Mouse (Mus musculus) lung, postnatal 25 days (tissue): ENCODE results near the gene Hist1h4h.

Source experiments
- DNase-seq: peaks from one replicate; pipeline ENCODE4 v3.0.0; 2022; ENCODE audit warnings: low spot score

The Hist1h4h gene

DNA sequence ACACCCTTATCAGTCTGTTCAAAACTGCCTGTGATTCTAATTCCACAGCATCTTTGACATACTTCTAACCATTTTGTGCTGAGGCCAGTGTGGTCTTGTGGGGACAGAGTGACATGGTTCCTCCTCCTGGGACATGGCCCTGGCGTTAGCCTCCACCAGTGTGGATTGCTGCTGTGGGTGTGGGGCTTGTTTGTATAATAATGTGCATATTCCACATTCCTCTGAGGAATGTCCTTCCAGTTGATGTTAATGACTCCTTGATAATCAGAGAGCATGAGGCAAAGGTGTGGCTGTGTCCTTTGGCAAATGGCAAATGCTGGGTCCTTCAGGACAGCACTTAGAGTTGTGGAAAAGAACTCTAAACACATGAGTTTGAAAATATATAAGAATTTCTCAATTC is 17.3 kb upstream of the Hist1h4h start:
- no peak for DNase-seq

DNA sequence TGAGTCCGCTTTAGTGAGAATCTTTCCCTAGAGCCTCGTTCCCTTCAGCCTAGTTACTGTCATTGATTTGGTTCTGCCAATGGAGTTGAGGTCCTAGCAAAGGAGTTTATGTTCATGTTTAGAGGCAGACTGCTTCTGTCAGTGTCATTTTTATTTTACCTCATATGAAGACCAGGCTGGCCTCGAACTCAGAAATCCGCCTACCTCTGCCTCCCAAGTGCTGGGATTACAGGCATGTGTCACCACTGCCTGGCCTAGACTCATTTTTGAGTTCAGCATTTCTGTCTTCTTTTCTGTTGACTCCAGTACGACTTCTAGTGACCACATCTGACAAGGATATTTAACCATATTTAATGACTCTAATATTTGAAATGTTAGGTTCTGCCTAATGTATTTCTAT is 15.6 kb upstream of the Hist1h4h start:
- no peak for DNase-seq

DNA sequence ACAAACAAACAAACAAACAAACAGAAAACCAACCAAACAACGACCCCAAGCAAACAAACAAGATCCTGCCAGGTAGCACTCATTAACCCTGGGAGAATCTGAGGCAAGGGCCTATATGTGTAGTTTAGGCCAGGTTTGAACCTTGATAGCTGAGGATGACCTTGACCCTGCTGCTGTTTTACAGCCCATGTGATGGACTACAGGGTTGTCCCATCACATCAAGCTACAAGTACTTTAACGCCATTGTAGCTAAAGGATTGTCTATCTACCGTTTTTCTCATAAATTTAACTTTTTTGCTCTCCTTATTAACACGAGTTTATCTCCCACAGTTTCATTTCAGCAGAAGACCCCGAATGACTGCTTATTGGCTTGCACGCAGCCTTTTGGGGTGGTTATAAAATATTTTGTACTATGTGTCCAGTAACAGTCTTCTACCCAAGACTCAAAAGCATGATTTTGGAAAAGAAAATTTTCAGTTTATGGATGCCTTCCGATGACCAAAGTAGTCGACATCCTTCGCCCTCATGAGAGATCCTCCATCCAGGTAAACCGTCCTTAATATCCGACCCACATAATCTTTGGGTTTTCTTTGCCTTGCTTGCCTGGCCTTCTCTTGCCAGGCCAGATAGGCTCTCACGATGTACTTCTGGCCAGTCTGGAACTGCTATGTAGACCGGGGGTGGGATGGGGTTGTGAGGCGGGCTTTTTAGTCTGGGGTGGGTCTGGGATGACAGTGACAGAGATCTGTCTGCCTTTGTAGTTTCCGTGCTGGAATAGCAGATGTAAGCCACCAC is 14.8 kb upstream of the Hist1h4h start:
- no peak for DNase-seq

DNA sequence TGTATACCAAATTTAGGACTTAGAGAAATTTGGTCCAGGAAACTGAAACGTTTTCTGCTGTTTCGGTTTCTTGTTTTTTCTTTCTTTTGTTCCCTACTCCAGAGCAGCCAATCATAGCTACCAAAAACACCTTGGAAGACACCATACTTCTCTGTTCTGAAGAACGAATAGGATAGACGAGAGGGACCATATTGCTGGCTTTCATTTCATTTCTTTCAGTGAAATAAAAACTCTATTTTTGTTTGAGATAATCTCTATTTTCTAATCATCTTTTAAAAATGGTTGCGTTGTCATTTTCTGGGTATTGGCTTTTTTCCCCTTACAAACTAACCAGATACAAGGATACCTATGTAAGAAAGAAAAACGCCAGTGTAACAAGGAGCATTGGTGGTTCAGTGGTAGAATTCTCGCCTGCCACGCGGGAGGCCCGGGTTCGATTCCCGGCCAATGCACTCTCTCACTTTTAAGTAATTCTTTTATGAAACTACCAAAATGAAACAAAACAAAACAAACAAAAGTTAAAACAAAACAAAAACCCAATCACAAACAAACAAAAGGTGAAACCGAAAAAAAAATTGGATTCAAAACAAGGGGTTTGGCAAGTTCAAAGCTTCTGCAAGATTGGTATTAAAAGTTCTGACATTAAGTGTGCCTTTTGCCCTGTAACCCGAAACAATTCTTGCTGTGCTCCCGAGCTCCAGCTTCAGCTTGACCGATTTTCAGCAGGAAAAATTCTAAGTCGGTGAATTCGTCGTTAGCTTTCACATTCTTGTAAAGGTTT is 13.8 kb upstream of the Hist1h4h start:
- DNase-seq, result peak; percentile 59

DNA sequence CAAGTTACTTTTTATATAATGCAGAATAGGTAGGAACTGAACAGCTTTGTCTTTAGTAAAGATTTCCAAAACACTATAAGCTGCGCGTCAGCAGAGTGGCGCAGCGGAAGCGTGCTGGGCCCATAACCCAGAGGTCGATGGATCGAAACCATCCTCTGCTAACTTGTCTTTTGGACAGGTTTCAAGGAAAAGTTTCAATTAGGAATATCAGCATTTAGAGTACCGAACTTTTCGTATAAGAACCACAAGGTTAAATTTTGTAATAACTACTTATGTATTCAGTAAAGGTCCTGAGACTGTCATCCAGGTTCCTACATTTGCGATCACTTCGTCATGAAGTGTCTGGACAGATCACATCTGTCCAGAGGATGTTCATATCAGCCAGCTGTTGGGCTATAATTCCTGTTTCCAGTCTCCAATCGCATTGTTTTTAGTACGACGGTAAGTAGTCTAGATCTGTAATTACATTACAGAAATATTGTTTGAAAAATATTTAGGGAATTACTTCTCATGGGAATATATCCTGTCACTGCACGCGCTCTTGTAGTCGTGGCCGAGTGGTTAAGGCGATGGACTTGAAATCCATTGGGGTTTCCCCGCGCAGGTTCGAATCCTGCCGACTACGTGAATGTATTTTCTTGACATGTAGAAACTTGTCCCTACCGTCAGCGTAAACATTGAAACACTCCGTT is 13.1 kb upstream of the Hist1h4h start:
- DNase-seq, result peak; percentile 89

DNA sequence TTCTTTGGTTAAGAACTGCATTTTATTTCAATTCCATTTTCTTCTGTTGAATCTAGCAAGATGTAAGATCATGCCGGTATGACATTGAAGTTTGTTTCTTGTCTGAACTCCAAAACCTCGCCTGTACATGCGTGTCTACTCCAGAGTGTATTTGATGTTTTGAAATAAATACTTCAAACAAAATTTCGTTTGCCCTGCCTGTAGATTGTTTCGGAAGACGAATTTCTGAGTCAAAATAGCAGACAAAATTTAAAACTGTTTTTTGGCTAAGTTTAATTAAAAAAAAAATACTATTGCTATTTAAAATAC is 12.6 kb upstream of the Hist1h4h start:
- DNase-seq, result no peak

DNA sequence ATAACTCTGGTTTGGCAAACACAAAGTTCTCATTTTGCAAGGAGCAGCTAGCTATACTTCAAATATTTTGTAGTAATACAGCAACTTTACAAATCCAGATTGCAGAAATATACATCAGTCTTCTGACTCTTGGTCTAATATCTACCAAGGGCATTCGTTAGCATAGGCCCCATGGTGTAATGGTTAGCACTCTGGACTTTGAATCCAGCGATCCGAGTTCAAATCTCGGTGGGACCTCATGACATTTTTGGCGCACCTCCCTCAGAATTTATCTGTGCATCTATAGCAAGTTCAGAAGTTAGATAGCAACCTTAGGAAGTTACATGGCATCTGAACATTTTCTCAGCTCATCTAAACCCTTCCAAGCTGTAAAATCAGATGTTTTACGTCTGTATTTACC is 12.0 kb upstream of the Hist1h4h start:
- DNase-seq, result peak; percentile 86

DNA sequence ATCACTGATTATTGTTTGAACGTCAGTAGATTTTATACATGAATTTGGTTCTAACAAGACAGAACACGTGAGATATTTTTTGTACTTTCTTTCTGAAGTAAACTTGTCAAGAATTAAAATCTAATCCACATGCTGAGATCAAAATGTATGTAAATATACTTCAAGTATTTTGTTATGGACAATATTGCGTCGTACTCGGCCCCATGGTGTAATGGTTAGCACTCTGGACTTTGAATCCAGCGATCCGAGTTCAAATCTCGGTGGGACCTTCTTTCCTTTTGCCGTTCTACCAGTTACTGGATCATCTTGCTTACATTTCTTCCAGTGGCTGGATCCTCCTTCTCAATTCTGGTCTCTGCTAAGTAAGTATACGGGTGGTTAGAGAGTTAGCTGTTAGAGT is 11.4 kb upstream of the Hist1h4h start:
- peak; percentile 84 for DNase-seq

DNA sequence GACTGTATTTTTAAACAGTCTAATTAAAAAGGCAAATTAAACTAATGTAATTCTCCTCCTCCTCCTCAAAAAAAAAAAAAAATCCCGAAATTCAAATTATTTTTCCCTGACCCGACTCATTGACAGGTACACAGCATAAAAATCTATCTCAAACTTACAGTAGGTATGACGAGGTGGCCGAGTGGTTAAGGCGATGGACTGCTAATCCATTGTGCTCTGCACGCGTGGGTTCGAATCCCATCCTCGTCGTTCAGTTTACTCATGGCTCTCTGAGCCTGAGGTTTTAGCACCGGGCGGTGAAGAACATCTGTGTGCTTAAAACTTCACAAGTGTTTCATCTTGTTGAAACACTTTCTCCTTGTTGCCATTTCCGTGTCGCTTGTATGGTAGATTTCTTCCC is 9.1 kb upstream of the Hist1h4h start:
- peak; percentile 82 for DNase-seq

DNA sequence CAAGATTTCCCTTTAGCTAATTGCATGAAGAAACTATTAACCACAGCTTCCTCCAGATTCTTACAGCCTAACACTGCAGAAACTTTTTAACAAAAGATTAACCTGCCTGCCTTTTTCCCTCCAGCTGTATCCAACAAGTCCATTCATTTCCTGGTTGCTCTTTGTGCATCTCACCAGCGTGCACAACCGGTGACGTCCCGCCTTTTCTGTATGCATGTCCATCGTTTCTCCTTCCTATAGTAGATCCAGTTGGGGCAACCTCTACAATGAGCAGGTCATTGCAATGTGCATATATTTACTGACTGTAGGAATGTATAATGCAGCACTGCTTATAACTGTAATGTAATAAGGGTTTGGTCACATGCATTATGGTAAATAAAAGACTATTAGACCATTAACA is 6.9 kb upstream of the Hist1h4h start:
- DNase-seq, result no peak

DNA sequence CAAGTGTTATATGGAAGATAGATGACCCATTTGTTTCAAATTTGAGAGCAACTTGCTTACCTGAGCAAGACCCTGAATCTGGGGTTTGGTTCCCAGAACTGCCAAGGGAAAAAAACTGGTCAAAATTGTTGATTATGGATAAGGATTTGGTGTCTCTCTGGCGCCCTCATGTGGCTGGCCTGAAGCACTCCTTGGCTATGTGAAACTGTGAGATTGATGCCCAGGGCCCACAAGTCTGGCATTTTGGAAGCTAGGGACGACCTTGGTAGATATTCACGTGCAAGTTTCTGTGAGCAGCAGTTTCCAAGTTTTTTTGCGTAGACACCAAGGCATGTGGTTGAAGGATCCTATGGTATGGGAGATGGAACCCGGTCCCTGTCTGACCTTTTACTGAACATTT is 6.2 kb upstream of the Hist1h4h start:
- DNase-seq, result peak; percentile 69

DNA sequence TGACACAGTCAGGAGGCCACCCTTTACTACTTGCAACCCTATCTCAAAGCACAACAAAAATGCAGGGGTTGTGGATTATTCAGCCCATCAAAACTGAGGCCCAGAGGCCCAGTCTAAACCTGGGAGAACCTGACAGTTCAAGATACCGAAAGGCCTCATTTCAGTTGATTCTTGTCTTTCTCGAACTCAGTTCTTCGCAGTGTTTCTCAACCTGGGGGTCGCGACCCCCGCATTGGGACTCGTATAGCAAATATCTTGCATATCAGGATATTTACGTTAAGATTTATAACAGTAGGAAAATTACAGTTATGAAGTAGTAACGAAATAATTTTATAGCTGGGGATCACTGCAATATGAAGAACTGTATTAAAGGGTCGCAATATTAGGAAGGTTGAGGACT is 4.9 kb upstream of the Hist1h4h start:
- DNase-seq, result no peak

DNA sequence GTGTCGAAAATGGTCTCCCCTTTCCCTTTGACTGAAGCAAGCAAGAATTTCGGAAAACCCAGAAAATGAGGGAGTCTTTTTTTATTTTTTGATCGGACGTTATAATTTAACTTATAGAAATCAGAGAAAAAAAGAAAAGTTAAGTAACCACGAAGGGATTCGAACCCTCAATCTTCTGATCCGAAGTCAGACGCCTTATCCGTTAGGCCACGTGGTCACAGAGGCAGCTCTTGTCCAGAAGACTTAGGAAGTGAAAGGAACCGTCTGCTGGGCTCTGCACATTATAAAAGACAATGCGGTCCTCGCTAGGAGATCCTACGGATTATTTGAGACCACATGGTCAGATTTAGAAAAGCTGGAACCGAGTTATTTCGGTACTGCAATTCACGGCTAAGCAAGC is 4.5 kb upstream of the Hist1h4h start:
- peak; percentile 94 for DNase-seq

DNA sequence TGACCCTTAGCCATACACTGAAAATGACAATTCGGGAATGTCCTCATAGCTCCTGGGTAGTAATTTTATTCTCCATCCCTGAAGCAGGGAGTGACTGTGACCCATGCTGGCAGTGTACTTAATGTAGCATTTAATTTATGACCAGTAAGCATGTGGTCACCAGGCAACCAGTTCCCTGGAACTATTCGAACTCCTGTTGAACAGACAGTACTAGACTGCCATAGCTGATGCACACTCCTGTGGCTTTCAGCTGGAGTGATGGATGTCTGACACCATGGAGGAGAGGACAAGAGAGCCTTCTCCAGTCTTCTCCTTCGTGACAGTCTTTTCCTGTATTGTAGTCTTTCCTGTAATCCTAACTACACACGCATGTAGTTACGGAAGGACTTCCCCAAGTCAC is 1.8 kb upstream of the Hist1h4h start:
- DNase-seq, result no peak

DNA sequence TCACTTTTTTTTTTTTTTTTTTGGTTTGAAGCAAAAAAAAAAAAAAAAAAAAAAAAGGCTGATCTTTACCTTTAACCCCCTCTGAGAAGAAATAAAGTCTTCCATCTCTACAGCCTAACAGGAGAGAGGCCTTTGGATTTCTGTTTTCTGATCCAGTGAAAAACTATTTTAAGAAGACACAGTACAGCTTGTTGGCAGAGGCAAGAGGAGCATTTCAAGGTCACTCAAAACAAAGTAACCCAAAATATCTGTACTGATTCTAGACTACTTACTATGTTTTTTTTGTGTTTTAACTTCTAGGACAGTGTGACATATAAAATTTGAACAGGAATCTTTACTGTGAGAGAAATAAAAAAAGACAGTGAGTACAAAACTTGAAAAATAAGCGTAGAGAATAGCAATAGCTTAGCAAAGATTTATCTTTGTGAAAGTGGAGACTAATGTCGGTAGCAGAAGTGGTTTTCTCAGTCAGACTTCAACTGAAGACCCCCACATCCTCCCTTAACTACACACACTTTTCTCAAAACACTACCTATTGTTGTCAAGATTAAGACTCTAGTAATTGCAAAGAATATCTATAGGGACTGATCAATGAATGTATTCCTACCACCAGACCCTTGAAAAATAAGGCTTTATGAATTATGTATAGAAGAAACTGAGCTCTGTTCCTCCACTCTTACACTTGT is 1.2 kb upstream of the Hist1h4h start:
- no peak for DNase-seq

DNA sequence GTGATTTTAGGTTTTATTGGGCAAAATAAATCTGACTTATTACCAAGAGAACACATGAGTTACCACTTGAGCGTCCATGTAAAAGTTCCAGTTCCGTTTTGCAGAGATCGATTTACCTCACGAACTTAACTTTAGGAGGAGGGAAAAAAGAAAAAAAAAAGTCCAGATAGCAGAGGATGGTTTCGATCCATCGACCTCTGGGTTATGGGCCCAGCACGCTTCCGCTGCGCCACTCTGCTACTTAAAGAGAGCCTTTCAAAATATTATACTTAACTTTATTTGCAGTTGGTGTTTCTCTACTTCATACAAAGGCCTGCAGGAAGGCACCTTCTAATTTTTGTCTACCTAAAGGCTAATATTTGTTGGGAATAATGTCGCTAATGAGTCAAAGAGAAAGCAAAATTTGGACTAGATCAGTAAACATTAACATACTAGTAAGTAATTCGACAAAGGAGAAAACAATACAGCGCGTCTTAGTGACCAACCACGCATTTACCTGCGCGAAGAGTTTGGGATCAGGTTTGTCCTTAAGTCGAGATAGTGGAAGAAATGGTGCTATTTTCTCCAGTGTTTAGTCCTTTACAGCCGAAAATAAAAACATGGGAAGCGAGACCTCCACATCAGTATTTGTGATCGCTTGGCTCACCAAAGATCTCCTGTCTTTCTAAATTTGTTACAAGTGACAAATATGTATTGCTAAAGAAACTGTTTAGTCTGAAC is 509 bp upstream of the Hist1h4h start:
- DNase-seq, result peak; percentile 80

DNA sequence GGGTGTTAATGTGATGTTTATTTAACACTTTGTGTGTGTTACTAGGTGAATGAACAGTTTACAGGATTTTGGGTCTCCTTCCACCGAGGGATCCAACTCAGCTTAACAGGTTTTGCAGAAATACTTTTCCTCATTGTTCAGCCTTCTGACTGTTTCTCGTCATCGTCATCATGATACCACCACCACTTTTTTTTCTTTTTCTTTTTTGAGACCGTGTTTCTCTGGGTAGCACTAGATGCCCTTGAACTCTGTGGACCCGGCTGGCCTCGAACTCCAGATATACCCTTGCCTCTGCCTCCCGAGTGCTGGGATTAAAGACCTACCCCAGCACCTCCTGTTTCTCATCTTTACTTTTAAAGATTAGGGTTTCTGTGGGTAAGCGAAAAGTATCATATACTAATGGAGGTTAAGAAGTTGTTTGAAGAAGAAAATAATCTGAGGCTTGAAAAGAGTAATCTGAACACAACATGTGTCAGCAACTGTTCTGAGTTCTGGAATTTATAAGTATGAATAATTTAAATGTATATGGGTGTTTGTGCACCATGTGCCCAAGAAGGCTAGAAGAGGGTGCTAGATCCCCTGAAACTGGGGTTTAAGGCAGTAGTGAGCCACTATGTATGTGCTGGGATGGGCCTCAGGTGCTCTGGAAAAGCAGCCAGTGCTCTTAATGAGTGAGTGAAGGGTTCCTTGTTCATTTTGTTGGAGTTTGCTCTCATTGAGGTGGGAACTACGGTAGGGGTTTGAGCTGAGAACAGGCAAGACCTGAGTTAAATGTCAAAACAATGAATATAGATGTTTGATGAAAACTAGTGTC is 1.6 kb downstream of the Hist1h4h start:
- DNase-seq, result no peak

DNA sequence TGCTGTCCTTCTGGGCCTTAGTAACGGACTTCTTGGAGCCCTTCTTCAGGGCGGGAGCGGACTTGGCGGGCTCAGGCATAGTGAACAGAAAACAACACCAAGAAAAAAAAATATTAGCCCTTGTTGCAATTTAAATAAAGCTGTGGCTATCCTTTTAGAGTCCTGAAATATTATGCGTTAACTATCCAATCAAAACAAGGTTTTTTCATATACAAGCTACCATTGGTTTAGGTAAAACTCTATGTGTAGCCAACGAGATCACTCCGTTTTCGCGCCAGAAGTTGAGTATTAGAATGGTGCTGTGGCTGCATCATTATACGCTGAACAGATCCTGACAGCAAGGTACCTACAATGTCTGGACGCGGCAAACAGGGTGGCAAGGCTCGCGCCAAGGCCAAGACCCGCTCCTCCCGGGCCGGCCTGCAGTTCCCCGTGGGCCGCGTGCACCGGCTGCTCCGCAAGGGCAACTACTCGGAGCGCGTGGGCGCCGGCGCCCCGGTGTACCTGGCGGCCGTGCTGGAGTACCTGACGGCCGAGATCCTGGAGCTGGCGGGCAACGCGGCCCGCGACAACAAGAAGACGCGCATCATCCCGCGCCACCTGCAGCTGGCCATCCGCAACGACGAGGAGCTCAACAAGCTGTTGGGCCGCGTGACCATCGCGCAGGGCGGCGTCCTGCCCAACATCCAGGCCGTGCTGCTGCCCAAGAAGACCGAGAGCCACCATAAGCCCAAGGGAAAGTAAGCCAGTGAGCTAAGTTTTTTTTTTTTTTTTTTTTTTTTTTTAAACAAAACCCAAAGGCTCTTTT is 2.9 kb downstream of the Hist1h4h start, which contains the start of gene Hist1h2af:
Hist1h2af (plus strand) TSS at position 347 of the 808 bp plus-strand sequence.
- DNase-seq, result peak; percentile 73

DNA sequence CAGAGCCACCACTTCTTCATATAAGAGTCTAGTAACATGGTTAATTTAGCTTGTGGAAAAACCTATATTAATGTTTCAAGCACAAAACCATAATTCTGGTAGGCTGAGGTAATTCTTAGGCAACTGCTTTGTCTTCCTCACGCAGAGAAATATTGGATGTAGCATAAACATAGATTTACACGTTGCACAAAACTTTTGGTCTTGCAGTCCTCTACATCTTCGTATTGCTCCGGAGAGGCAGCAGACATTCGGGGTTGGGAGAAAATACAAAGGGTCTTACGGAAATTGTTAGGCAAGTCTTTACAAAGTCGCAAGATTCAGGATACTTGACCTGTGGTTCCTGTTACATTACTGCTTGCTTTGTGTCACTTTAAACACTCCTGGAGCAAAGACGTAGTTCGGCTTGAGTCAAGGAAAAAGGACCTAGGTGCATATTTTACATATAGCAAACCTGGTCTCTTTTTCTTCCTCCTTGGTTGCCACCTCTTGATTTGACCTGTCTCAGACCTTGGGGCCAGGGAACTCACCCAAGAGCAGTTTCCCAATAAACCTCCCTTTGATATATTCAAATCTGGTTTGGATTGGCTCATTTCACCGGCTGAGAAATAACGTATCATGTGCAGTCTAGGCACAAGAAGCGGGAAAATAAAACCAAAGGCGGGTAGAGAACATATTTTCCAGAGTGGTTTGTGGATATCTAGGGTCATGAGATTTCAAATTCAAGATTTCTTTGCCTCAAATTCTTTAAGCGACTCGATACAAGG is 3.7 kb downstream of the Hist1h4h start:
- no peak for DNase-seq
